Mouse (Mus musculus): ENCODE data around the gene Nebl. TPM values are rescaled to one million over a fixed set of nuclear protein-coding genes. Genes with fewer than 3 reads are reported as not detected.

The Nebl gene
- polyA plus RNA-seq, 1 experiment from 2014 or later, result 0.64 TPM

DNA sequence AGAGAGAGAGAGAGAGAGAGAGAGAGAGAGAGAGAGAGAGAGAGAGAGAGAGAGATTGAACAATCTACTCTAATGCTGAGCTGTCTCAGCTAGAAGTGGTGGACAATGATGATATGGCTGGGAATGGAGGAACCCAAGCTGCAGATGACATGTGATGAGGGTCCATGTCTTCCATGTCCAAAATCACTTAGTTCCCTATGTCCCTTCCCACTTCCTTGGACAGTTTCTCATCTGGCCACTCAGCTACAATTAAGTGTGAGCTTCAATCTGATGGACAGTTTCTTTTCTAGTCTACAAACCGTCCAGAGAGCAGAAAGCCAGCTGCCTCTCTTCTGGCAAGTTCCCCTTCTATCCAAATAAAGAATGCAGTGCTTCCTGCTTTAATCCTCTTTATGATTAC, 221.3 kb downstream of the Nebl start:
- no peak overlapping the region for H3K4me3 ChIP-seq (ENCODE audit: low read length)
- H3K9me3 ChIP-seq (ENCODE audit: control insufficient read depth, low read length), result no peaks in the 10 kb centered on the region
- H3K4me1 ChIP-seq (ENCODE audit: control insufficient read depth, insufficient read depth, low read length), result no peaks in the 10 kb centered on the region
- no peaks in the 10 kb centered on the region for H3K36me3 ChIP-seq (ENCODE audit: control insufficient read depth, insufficient read depth, low read length)
- no peak overlapping the region for H3K4me2 ChIP-seq (ENCODE audit: low read depth, low read length)
- H3K9ac ChIP-seq (ENCODE audit: low read depth, low read length), result no peak overlapping the region
- no peak overlapping the region for H3K27ac ChIP-seq (ENCODE audit: low read length)
- ATAC-seq, result no peak
- WGBS, result 28% methylated on average over 1 of the region's 1 CpGs
- H3K27me3 ChIP-seq (replicated peaks; ENCODE audit: control insufficient read depth, insufficient read depth, low read length), result no peaks in the 10 kb centered on the region

GRCm38 (mm10) chr2:17507362-17507761, 223.9 kb downstream of the Nebl start:
- Histone ChIP-seq H3K9me3 (ENCODE audit: control insufficient read depth, low read length) (no peaks in the 10 kb centered on the region), H3K4me3 (ENCODE audit: low read length) (no peak overlapping the region), H3K9ac (ENCODE audit: low read depth, low read length) (no peak overlapping the region), H3K4me2 (ENCODE audit: low read depth, low read length) (no peak overlapping the region), H3K27ac (ENCODE audit: low read length) (no peak overlapping the region), H3K36me3 (ENCODE audit: control insufficient read depth, insufficient read depth, low read length) (no peaks in the 10 kb centered on the region), H3K27me3 (replicated peaks; ENCODE audit: control insufficient read depth, insufficient read depth, low read length) (no peaks in the 10 kb centered on the region), H3K4me1 (ENCODE audit: control insufficient read depth, insufficient read depth, low read length) (no peaks in the 10 kb centered on the region)
- no peak for ATAC-seq
- WGBS, result 82% methylated on average over 2 of the region's 2 CpGs

DNA sequence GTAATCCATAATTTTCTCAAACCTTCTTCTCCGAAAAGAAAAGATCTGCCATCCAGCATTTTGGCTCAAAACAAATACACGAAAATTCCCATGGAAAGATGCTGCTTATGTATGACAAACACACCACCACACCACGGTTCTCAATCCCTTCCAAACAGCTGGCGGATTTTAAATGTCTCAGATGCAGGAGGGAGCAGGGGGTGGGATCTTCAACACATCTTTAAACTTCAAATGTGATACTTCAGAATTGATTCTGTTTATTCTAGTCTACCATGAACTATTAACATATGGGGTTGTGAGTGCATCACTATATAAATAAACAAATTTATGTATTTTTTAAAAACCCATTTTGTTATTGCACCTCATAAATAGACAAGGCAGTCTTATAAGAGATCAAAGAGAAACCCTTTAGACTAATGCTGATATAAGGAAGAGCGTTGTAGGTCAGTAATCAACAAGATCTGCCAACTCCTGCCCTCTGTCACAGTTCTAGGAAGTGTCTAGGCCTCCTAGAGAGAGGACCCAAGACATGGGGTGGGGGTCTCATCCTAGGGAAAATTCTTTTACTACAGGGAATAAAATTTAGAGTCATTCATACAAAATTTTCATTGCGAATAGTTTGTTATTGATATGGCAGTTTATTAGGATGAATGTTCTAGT, 227.0 kb downstream of the Nebl start:
- ATAC-seq, result no peak
- Histone ChIP-seq H3K9ac (ENCODE audit: low read depth, low read length) (no peak overlapping the region), H3K27ac (ENCODE audit: low read length) (no peak overlapping the region), H3K4me2 (ENCODE audit: low read depth, low read length) (no peak overlapping the region), H3K36me3 (ENCODE audit: control insufficient read depth, insufficient read depth, low read length) (no peaks in the 10 kb centered on the region), H3K9me3 (ENCODE audit: control insufficient read depth, low read length) (no peaks in the 10 kb centered on the region), H3K4me1 (ENCODE audit: control insufficient read depth, insufficient read depth, low read length) (no peaks in the 10 kb centered on the region), H3K4me3 (ENCODE audit: low read length) (no peak overlapping the region), H3K27me3 (replicated peaks; ENCODE audit: control insufficient read depth, insufficient read depth, low read length) (no peaks in the 10 kb centered on the region)
- WGBS, result 69% methylated on average over 6 of the region's 6 CpGs

- H3K36me3 ChIP-seq (ENCODE audit: control insufficient read depth, insufficient read depth, low read length), result no peaks in the 10 kb centered on the region
- H3K4me2 ChIP-seq (ENCODE audit: low read depth, low read length), result no peak overlapping the region
- 90% methylated on average over 3 of the region's 3 CpGs for WGBS
- no peaks in the 10 kb centered on the region for H3K9me3 ChIP-seq (ENCODE audit: control insufficient read depth, low read length)
- ATAC-seq, result no peak
- no peak overlapping the region for H3K9ac ChIP-seq (ENCODE audit: low read depth, low read length)
- H3K27ac ChIP-seq (ENCODE audit: low read length), result no peak overlapping the region
- H3K4me1 ChIP-seq (ENCODE audit: control insufficient read depth, insufficient read depth, low read length), result no peaks in the 10 kb centered on the region
- no peak overlapping the region for H3K4me3 ChIP-seq (ENCODE audit: low read length)
- H3K27me3 ChIP-seq (replicated peaks; ENCODE audit: control insufficient read depth, insufficient read depth, low read length), result no peaks in the 10 kb centered on the region
These were observed 230.2 kb downstream of the Nebl start for GRCm38 (mm10) chr2:17501075-17501474.

- H3K36me3 ChIP-seq (ENCODE audit: control insufficient read depth, insufficient read depth, low read length), result no peaks in the 10 kb centered on the region
- WGBS, result 56% methylated on average over 6 of the region's 6 CpGs
These were observed 265.6 kb downstream of the Nebl start for GRCm38 (mm10) chr2:17465517-17466174.

GRCm38 (mm10) chr2:17460434-17460833, 270.8 kb downstream of the Nebl start:
- Histone ChIP-seq H3K4me2 (ENCODE audit: low read depth, low read length) (no peak overlapping the region), H3K9ac (ENCODE audit: low read depth, low read length) (no peak overlapping the region), H3K36me3 (ENCODE audit: control insufficient read depth, insufficient read depth, low read length) (no peaks in the 10 kb centered on the region), H3K4me3 (ENCODE audit: low read length) (no peak overlapping the region), H3K4me1 (ENCODE audit: control insufficient read depth, insufficient read depth, low read length) (no peaks in the 10 kb centered on the region), H3K9me3 (ENCODE audit: control insufficient read depth, low read length) (no peaks in the 10 kb centered on the region), H3K27me3 (replicated peaks; ENCODE audit: control insufficient read depth, insufficient read depth, low read length) (no peaks in the 10 kb centered on the region), H3K27ac (ENCODE audit: low read length) (no peak overlapping the region)
- no peak for ATAC-seq
- 70% methylated on average over 2 of the region's 2 CpGs for WGBS

More at GRCm38 (mm10) chr2:17465517-17466174, 265.6 kb downstream of the Nebl start:
- no peak overlapping the region for H3K4me3 ChIP-seq (ENCODE audit: low read length)
- no peak overlapping the region for H3K27ac ChIP-seq (ENCODE audit: low read length)
- H3K4me2 ChIP-seq (ENCODE audit: low read depth, low read length), result no peak overlapping the region
- no peak overlapping the region for H3K9ac ChIP-seq (ENCODE audit: low read depth, low read length)
- no peaks in the 10 kb centered on the region for H3K9me3 ChIP-seq (ENCODE audit: control insufficient read depth, low read length)
- H3K4me1 ChIP-seq (ENCODE audit: control insufficient read depth, insufficient read depth, low read length), result no peaks in the 10 kb centered on the region
- no peak for ATAC-seq
- no peaks in the 10 kb centered on the region for H3K27me3 ChIP-seq (replicated peaks; ENCODE audit: control insufficient read depth, insufficient read depth, low read length)

DNA sequence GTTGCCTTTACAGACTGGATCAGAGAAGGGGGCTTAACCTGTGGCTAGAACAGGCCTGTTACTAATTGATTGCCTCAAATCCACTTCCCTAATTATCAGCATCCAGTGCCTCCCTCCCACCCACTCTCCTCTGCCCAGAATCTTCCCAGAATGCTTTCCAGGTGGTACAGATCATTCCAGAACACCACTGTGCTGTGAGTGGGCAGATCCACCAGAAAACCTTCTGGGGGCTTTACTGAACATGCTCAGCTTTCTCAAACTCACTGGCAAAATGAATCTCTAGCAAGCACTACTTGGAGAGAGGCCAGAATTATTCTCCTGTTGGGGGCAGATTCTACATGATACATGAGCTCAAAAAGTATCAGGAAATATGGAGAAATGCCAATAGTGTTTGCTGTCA, 277.6 kb downstream of the Nebl start:
- no peak overlapping the region for H3K4me2 ChIP-seq (ENCODE audit: low read depth, low read length)
- H3K4me1 ChIP-seq (ENCODE audit: control insufficient read depth, insufficient read depth, low read length), result no peaks in the 10 kb centered on the region
- no peaks in the 10 kb centered on the region for H3K36me3 ChIP-seq (ENCODE audit: control insufficient read depth, insufficient read depth, low read length)
- no peak overlapping the region for H3K27ac ChIP-seq (ENCODE audit: low read length)
- H3K4me3 ChIP-seq (ENCODE audit: low read length), result no peak overlapping the region
- no peaks in the 10 kb centered on the region for H3K9me3 ChIP-seq (ENCODE audit: control insufficient read depth, low read length)
- no peak overlapping the region for H3K9ac ChIP-seq (ENCODE audit: low read depth, low read length)
- ATAC-seq, result no peak
- no peaks in the 10 kb centered on the region for H3K27me3 ChIP-seq (replicated peaks; ENCODE audit: control insufficient read depth, insufficient read depth, low read length)

DNA sequence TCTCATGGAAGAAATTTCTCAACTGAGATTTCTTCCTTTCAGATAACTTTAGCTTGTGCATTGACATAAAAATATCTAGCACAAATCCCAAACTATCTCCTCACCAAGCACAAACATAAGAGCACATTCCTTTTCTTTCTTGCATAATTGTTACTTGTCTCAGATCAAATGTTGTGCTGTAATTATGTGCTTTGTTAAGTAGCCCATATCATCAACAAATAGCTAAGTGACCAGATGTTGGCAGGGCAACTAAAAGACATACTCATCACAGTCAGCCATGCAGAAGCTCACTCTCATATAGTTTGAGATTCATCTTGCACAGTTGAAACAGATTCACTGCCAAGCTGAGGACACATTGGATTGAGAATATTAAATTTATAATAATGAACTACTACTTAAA, 282.9 kb downstream of the Nebl start:
- Histone ChIP-seq H3K36me3 (ENCODE audit: control insufficient read depth, insufficient read depth, low read length) (no peaks in the 10 kb centered on the region), H3K9ac (ENCODE audit: low read depth, low read length) (no peak overlapping the region), H3K4me3 (ENCODE audit: low read length) (no peak overlapping the region), H3K27me3 (replicated peaks; ENCODE audit: control insufficient read depth, insufficient read depth, low read length) (no peaks in the 10 kb centered on the region), H3K4me1 (ENCODE audit: control insufficient read depth, insufficient read depth, low read length) (no peaks in the 10 kb centered on the region), H3K9me3 (ENCODE audit: control insufficient read depth, low read length) (no peaks in the 10 kb centered on the region), H3K4me2 (ENCODE audit: low read depth, low read length) (no peak overlapping the region), H3K27ac (ENCODE audit: low read length) (no peak overlapping the region)
- ATAC-seq, result no peak

- 43% methylated on average over 7 of the region's 7 CpGs for WGBS
- H3K4me3 ChIP-seq (ENCODE audit: low read length), result no peak overlapping the region
- no peak for ATAC-seq
- no peak overlapping the region for H3K9ac ChIP-seq (ENCODE audit: low read depth, low read length)
- no peak overlapping the region for H3K4me2 ChIP-seq (ENCODE audit: low read depth, low read length)
- H3K36me3 ChIP-seq (ENCODE audit: control insufficient read depth, insufficient read depth, low read length), result no peaks in the 10 kb centered on the region
- H3K27me3 ChIP-seq (replicated peaks; ENCODE audit: control insufficient read depth, insufficient read depth, low read length), result no peaks in the 10 kb centered on the region
- no peaks in the 10 kb centered on the region for H3K9me3 ChIP-seq (ENCODE audit: control insufficient read depth, low read length)
- H3K27ac ChIP-seq (ENCODE audit: low read length), result no peak overlapping the region
- no peaks in the 10 kb centered on the region for H3K4me1 ChIP-seq (ENCODE audit: control insufficient read depth, insufficient read depth, low read length)
These were observed 287.7 kb downstream of the Nebl start for GRCm38 (mm10) chr2:17443581-17443980.

DNA sequence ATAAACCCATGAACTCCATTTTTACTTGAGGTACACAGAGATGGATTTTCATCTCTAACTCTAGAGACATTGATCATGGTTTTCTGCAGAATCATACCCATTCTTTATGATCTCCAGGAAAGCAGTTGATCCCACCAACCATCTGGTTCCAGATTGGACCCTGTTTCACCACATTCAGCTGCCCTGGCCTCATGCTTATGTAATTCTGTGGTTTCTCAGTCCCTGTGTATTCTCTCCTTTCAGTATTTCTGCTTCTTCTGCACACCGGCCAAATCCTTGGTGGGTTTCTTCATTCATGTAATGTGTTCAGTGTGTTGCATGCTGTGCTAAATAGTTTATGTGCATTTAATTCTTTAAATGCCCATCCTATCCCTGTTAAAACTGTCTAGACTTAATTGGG, 292.9 kb downstream of the Nebl start:
- H3K4me1 ChIP-seq (ENCODE audit: control insufficient read depth, insufficient read depth, low read length), result no peaks in the 10 kb centered on the region
- H3K9ac ChIP-seq (ENCODE audit: low read depth, low read length), result no peak overlapping the region
- no peaks in the 10 kb centered on the region for H3K9me3 ChIP-seq (ENCODE audit: control insufficient read depth, low read length)
- H3K27me3 ChIP-seq (replicated peaks; ENCODE audit: control insufficient read depth, insufficient read depth, low read length), result no peaks in the 10 kb centered on the region
- no peak overlapping the region for H3K4me3 ChIP-seq (ENCODE audit: low read length)
- no peak overlapping the region for H3K4me2 ChIP-seq (ENCODE audit: low read depth, low read length)
- WGBS, result 83% methylated on average over 1 of the region's 1 CpGs
- H3K27ac ChIP-seq (ENCODE audit: low read length), result no peak overlapping the region
- no peak for ATAC-seq
- no peaks in the 10 kb centered on the region for H3K36me3 ChIP-seq (ENCODE audit: control insufficient read depth, insufficient read depth, low read length)

Measured in intestine, embryonic 16.5 days (tissue).